Mouse (Mus musculus) frontal cortex, postnatal 36 days (tissue): Measurements from ENCODE around the gene Mov10.
"Not testable (repeated sequence)": the region's sequence is repeated elsewhere in the genome, so short reads cannot be mapped to it uniquely, and the experiment has no call there.

Source experiments
- DNase-seq, 2 experiments: peaks; one replicate each; pipeline ENCODE4 v3.0.0; 2022; ENCODE audit warnings: low spot score in 2 of 2

Mov10 gene

DNA sequence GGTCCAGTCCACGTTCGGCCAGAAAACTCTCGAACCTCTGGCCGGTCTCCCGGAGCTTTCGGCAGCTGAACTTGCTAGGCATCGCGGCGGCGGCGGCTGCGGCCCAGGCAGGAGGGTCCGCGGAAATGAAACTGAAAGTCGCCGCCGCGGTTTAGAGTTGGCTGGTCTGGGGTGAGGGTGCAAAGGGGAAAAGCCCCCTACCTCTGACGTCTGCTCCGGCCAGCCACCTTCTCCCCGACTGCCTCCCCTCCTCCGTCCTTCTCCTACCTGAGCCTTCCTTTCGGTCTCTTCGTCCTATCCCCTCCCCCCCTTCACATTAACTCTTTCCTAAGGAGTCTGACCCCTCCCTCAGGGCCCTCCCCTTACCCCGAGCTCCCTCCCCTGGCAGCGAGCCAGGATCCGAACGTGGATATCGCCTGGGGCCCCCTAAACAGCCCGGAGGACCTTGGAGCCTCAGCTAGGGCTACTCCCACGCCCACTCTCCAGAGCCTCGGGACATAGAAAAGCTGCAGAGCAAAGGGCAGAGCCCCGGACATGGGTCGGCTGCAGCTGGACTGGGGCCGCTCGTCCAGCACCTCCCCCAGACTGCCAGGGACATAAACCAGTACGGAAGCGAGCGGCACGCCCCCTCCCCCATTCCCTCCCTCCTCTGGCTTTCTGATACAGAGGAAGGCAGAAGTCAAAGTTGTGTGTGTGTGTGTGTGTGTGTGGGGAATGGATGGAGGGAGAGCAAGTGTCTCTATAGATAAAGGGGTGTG lies at the start of gene Mov10:
Gene Mov10 (minus strand): TSS at position 573 of the 758 bp plus-strand sequence.
- DNase-seq = peak; percentile 28 to 34

DNA sequence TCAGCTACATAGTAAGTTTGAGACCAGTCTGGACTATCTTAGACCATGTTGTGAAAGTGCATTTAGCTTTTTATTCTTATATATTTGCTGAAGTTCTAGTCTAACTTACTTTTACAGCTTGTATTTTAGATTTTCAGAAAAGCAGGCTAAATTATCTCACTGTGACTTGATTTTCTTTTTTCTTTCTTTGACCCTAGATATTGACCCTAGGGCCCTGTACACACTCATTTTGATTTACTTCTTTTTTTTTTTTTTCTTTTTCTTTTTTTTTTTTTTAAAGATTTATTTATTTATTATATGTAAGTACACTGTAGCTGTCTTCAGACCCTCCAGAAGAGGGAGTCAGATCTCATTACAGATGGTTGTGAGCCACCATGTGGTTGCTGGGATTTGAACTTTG lies 48.3 kb upstream of the Mov10 start:
- DNase-seq = not testable (repeated sequence)

DNA sequence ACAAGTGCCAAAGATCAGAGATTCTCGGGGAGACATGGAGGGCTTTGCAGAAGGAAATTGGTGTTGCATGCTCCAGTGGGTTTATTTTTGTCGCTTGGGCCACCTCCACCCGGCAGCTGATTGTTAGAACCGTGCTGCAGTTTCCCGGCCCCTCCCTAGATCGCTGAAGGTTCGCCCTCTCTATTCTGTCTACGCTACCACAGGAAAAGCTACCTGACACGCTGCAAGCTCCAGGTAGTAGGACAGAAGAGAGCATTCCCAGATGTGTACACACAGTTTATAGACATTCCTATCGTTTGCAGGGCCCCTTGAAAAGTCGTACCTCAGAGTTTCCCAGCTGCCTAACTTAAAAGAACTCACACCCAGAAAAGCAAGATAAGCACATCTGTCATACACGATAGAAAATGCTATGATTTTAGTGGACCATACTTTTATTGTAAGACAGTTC lies 47.0 kb upstream of the Mov10 start:
- DNase-seq = no peak

DNA sequence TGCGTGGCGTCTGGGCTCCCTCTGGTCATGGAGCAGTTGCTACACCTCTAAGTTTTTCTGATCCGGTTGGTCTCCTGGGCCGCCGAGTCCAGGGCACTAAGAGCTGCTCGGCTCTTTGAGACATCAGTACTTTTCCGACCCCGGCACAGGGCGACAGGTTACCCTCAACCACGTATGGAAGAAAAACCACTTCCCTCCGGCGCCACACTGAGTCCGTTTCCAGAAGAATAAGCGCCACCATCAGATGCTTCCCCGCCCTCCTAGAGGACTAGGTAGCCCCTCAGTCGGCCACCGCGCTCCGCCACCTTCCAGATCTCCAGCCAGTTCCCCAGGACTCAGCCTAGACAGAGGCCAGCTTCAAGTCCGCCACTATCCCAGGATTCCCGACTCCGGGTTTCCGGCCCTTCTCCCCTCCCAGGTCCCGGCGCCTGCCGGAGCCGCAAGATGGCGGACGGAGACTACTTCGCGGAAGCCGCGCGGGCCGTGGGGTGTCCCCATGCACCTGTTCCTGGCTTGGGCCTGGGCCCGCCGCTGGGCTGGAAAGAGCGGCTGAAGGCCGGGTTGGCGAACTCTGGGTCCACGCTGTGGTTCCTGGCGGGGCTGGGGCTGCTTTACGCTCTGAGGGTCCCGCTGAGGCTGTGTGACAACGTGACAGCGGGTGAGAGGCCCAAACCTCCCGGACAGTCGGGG lies 46.4 kb upstream of the Mov10 start:
- peak; percentile 90 to 94 for DNase-seq

- peak; percentile 84 to 91 for DNase-seq
Measured at GRCm38 (mm10) chr3:104863786-104864650, 45.7 kb upstream of the Mov10 start, which contains the start of the genes St7l and Capza1. Gene St7l (plus strand): TSS chr3:104864005. Gene Capza1 (minus strand): TSS chr3:104864505.

GRCm38 (mm10) chr3:104858560-104858959 lies 40.2 kb upstream of the Mov10 start:
- DNase-seq = no peak

DNA sequence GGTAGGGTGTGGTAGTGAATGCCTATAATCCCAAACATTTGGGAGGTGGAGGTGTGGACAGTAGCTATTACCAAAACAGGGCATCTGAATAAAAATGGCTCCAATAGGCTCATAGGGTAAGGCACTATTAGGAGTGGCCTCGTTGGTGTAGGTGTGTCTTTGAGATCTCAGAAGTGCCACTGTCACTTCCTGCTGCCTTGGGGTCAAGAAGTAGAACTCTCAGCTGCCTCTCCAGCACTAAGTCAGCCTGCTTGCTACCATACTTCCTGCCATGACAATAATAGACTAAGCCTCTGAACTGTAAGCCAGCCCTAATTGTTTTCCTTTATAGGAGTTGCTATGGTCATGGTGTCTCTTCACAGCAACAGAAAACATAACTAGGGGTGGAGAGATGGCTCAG lies 37.7 kb upstream of the Mov10 start:
- no peak for DNase-seq

DNA sequence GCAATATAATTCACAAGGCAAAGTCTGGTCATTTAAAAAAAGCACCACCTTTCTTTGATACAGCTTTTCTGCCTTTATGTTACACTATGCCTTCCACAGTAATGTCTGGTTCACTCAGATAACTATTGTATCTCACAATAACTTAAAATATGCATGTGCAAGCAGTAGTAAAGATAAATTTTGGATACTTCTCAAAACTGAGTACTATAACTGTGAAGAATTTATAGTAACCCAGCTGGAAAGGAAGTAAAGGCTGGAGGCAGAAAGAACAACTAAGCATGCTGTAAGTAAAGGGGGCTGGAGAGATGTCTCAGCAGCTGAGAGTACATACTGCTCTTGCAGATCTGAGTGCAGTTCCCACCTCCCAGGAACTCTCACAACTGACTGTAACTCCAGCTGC lies 36.5 kb upstream of the Mov10 start:
- no peak for DNase-seq

DNA sequence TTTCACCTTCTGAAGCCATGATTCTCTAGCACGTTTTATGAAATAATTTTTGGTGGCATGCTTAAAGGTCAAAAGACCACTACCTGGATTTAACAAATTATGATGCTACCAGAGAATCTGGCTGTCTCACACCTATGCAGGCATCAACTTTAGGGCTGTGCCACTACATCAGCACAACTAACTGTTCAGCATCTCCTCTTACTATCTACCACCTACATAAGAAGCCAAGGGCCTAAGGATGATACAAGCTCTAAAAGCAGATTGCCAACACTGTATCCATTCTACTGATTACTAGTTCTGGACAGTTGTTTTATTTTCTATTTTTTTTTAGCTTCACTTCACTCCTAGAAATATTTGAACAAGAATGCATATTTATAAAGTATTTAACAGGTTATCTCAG lies 36.1 kb upstream of the Mov10 start:
- DNase-seq = no peak

DNA sequence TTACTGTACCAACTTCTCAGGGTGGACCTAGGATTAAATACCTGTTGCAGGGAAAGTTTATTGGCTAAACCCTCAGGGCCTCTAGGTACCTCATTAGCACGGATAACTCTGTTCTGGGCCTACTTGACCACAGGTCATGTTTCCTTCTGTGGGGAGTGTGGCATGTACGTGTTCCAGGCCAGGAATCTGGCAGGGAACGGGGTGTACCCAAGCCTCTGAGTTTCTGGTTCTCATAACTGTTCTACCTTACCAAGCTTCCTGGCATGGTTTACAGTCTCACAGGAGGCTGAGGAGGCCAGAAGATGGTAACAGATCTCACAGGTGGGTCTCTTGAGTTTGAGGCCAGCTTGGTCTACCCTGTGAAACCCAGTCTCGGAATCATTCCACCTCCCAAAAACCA lies 28.2 kb upstream of the Mov10 start:
- DNase-seq = no peak

DNA sequence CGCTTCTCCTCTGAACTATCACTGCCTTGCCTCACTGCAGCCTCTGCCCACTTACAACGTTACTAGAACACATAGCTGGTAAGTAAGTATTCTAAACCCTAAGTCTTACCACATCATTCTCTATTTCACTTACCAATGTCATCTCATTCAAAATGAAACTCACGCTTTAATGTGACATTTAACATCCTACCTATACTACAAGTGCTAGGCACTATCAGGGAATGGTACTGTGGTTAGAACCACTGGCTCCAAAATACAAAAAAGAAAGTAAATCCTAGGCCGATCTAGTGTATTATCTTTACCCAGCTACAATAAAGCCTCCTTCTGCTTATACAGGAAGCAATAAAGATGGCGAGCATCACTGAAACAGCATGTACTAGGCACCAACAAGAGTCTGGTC lies 22.7 kb upstream of the Mov10 start:
- DNase-seq = no peak

GRCm38 (mm10) chr3:104835797-104836196 lies 17.4 kb upstream of the Mov10 start:
- DNase-seq = no peak

DNA sequence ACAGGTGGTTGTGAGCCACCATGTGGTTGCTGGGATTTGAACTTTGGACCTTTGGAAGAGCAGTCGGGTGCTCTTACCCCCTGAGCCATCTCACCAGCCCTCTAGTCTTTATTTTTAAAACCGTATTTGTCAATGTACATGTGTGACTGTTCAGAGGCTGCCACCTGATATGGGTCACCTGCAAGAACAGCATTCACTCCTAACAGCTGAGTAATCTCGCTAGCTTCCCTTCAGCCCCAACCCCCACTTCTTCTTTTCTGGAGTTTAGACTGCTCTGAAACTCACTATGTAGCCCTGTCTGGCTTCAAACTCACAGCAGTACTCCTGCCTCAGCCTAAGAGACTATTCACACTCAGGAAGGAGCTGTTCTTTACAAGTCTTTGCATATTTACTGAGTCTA lies 4.0 kb upstream of the Mov10 start:
- no peak for DNase-seq

- no peak for DNase-seq
Measured at GRCm38 (mm10) chr3:104820426-104820825, 2.1 kb upstream of the Mov10 start.

- no peak for DNase-seq
Measured at GRCm38 (mm10) chr3:104818749-104819134, 379 bp upstream of the Mov10 start.

DNA sequence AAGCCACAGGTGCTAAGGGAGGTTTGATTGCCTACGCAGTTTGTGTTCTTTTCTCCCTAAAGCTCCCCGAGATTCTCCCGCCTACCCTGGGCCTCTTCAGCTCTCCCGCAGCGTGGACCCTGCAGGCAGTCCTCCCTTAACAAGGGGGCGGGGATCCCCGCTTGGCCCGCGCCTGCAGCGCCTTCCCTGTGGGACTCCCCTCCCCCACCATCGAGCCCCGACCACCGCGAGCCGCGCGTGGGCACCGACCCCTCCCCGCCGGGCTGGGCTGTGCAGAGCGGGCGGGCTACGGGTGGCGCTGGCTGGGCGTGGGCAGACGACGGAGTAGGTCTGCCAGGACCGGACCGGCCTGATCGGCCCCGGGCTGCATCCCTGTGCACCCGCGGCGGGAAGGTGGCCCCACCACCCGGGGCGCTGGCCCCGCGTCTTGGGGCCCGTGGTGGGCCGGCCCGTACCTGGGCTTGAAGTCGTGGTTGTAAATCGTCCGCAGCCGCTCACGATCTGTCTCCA lies 827 bp downstream of the Mov10 start:
- DNase-seq = peak; percentile 32 to 39

- no peak for DNase-seq
Measured at GRCm38 (mm10) chr3:104816130-104816529, 2.2 kb downstream of the Mov10 start.

GRCm38 (mm10) chr3:104815346-104815745 lies 3.0 kb downstream of the Mov10 start:
- no peak for DNase-seq

- no peak for DNase-seq
Measured at GRCm38 (mm10) chr3:104814746-104815145, 3.6 kb downstream of the Mov10 start.

DNA sequence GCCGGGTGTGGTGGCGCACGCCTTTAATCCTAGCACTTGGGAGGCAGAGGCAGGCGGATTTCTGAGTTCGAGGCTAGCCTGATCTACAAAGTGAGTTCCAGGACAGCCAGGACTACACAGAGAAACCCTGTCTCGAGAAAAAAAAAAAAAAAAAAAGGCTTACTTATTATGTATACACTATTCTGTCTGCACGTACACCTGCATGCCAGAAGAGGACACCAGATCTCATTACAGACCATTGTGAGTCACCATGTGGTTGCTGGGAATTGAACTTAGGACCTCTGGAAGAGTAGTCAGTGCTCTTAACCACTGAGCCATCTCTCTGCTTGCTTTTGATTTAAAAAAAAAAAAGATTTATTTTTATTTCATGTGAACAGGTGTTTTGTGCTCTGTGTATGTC lies 5.1 kb downstream of the Mov10 start:
- not testable (repeated sequence) for DNase-seq

DNA sequence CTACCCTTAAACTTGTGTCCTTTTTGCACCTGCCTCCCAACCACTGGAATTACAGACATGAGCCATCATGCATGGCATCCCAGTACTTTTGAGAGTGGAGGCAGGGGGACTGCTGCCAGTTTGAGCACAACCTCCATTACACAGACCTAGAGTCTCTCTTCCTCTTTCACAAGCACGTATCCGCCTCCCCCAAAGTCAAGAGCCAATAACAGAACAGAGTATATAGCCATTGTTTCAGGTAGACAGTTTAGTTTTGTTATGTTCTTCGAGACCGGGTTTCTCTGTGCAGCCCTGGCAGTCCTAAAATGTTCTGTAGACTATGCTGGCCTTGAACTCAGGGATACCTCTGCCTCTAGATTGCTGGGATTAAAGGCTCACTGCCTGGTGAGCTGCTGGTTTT lies 6.1 kb downstream of the Mov10 start:
- no peak for DNase-seq

DNA sequence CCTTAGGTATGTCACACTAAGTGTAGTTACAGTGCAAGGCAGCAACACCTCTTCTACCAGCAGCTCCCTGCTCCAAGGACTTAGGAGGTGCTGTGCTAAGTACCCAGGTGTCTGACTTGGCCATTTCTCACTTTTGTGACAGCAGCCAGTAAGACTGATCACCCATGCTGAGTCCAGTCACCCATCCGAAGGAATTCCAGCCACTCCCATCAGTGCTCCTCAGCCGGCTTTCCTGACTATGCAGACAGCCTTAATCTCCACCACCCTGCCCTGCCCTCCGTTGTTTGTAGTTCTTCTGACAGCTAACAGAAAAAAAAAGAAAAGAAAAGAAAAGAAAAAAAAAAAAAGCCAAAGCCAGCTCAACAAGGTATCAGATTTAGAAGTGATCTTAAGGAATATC lies 6.6 kb downstream of the Mov10 start:
- no peak for DNase-seq
